Mouse (Mus musculus): ENCODE results near the gene Olfr487. TPM values are rescaled to one million over a fixed set of nuclear protein-coding genes. Genes with fewer than 3 reads are reported as not detected.

Gene Olfr487
- polyA plus RNA-seq, 1 experiment from 2014 or later, result not detected

Other genes starting within 250 kb of the Olfr487 start
- not detected in 2 replicates for gene Olfr476, start 249.8 kb downstream of the Olfr487 start, polyA plus RNA-seq (2016; fragmentation: Nextera tagmentation; extraction: Ambion mirVana)
- gene Olfr477, start 227.9 kb downstream of the Olfr487 start, polyA plus RNA-seq (2016; fragmentation: Nextera tagmentation; extraction: Ambion mirVana), result not detected in 2 replicates
- not detected in 2 replicates for gene Olfr478, start 180.6 kb downstream of the Olfr487 start, polyA plus RNA-seq (2016; fragmentation: Nextera tagmentation; extraction: Ambion mirVana)
- not detected in 2 replicates for gene Olfr479, start 163.9 kb downstream of the Olfr487 start, polyA plus RNA-seq (2016; fragmentation: Nextera tagmentation; extraction: Ambion mirVana)
- gene Olfr480, start 147.3 kb downstream of the Olfr487 start, polyA plus RNA-seq (2016; fragmentation: Nextera tagmentation; extraction: Ambion mirVana), result not detected in 2 replicates
- not detected in 2 replicates for gene Olfr481, start 134.8 kb downstream of the Olfr487 start, polyA plus RNA-seq (2016; fragmentation: Nextera tagmentation; extraction: Ambion mirVana)
- 0.06 and 0.07 TPM in 2 replicates for gene Olfr482, start 117.0 kb downstream of the Olfr487 start, polyA plus RNA-seq (2016; fragmentation: Nextera tagmentation; extraction: Ambion mirVana)
- not detected in 2 replicates for gene Olfr483, start 113.8 kb downstream of the Olfr487 start, polyA plus RNA-seq (2016; fragmentation: Nextera tagmentation; extraction: Ambion mirVana)
- not detected in 2 replicates for gene Olfr484, start 87.2 kb downstream of the Olfr487 start, polyA plus RNA-seq (2016; fragmentation: Nextera tagmentation; extraction: Ambion mirVana)
- gene Olfr485, start 54.8 kb downstream of the Olfr487 start, polyA plus RNA-seq (2016; fragmentation: Nextera tagmentation; extraction: Ambion mirVana), result not detected in 2 replicates
- gene Olfr486, start 41.9 kb downstream of the Olfr487 start, polyA plus RNA-seq (2016; fragmentation: Nextera tagmentation; extraction: Ambion mirVana), result not detected in 2 replicates
- not detected in 2 replicates for gene Olfr488, start 43.7 kb upstream of the Olfr487 start, polyA plus RNA-seq (2016; fragmentation: Nextera tagmentation; extraction: Ambion mirVana)
- not detected in 2 replicates for gene Olfr490, start 74.3 kb upstream of the Olfr487 start, polyA plus RNA-seq (2016; fragmentation: Nextera tagmentation; extraction: Ambion mirVana)
- gene Olfr491, start 98.8 kb upstream of the Olfr487 start, polyA plus RNA-seq (2016; fragmentation: Nextera tagmentation; extraction: Ambion mirVana), result not detected in 2 replicates
- gene Olfr492, start 109.0 kb upstream of the Olfr487 start, polyA plus RNA-seq (2016; fragmentation: Nextera tagmentation; extraction: Ambion mirVana), result not detected in 2 replicates
- gene Olfr493, start 132.3 kb upstream of the Olfr487 start, polyA plus RNA-seq (2016; fragmentation: Nextera tagmentation; extraction: Ambion mirVana), result not detected in 2 replicates
- not detected in 2 replicates for gene Olfr494, start 150.7 kb upstream of the Olfr487 start, polyA plus RNA-seq (2016; fragmentation: Nextera tagmentation; extraction: Ambion mirVana)
- not detected in 2 replicates for gene Olfr495, start 178.5 kb upstream of the Olfr487 start, polyA plus RNA-seq (2016; fragmentation: Nextera tagmentation; extraction: Ambion mirVana)
- not detected in 2 replicates for gene Olfr497, start 205.8 kb upstream of the Olfr487 start, polyA plus RNA-seq (2016; fragmentation: Nextera tagmentation; extraction: Ambion mirVana)

Data from liver, embryonic 12.5 days (tissue).